In genomic region chr15:85913605-85914004, GRCm38 (mm10) we compare ENCODE assay signal across 8 mouse cellular contexts. TPM values are rescaled to one million over a fixed set of nuclear protein-coding genes. Genes with fewer than 3 reads are reported as not detected.
DNase-seq lines count a peak whose midpoint lies in the region; ATAC-seq and TF ChIP-seq lines count a peak whose summit lies in the region.

No protein-coding gene starts in this region.

- peak; percentile 99 for TF ChIP-seq CTCF in ES-Bruce4 (IDR thresholded peaks at IDR 0.05; ENCODE audit: low read depth, low read length)
- TF ChIP-seq CTCF in liver, embryonic 14.5 days (IDR thresholded peaks at IDR 0.05; ENCODE audit: low read depth), result peak; percentile 93

- no peak for TF ChIP-seq POLR2A in ES-Bruce4 (IDR thresholded peaks at IDR 0.05; ENCODE audit: insufficient read depth, low read length)

- H3K4me3 ChIP-seq in hindbrain, embryonic 11.5 days (ENCODE audit: low read depth, low read length), result no peak overlapping the region
- no peak overlapping the region for H3K4me3 ChIP-seq in hindbrain, embryonic 16.5 days (ENCODE audit: low read length)
- no peak overlapping the region for H3K4me3 ChIP-seq in ES-Bruce4 (ENCODE audit: low read depth, low read length)
- H3K4me3 ChIP-seq in liver, embryonic 14.5 days (ENCODE audit: insufficient read depth in 1 of 2, low read depth in 2 of 2, low read length in 2 of 2), result no peak overlapping the region

- no peaks in the 10 kb centered on the region for H3K4me1 ChIP-seq in hindbrain, embryonic 11.5 days (replicated peaks; ENCODE audit: control insufficient read depth, insufficient read depth, low read length)
- peaks cover 4% of the 10 kb centered on the region for H3K4me1 ChIP-seq in hindbrain, embryonic 16.5 days (ENCODE audit: control insufficient read depth, insufficient read depth, low read depth, low read length)
- H3K4me1 ChIP-seq in ES-Bruce4 (ENCODE audit: control insufficient read depth, insufficient read depth, low read length), result no peaks in the 10 kb centered on the region
- no peaks in the 10 kb centered on the region for H3K4me1 ChIP-seq in liver, embryonic 14.5 days (replicated peaks; ENCODE audit: control insufficient read depth in 2 of 2, insufficient read depth in 2 of 2, low read length in 1 of 2)

- no peak for TF ChIP-seq EP300 in ES-Bruce4 (IDR thresholded peaks at IDR 0.05; ENCODE audit: insufficient read depth, low read depth, low read length)
- no peak for TF ChIP-seq EP300 in liver, embryonic 14.5 days (IDR thresholded peaks at IDR 0.05; ENCODE audit: low read depth)

- H3K4me2 ChIP-seq in hindbrain, embryonic 11.5 days (replicated peaks; ENCODE audit: low read depth, low read length), result no peak overlapping the region
- H3K4me2 ChIP-seq in hindbrain, embryonic 16.5 days (ENCODE audit: low read length), result no peak overlapping the region
- no peak overlapping the region for H3K4me2 ChIP-seq in liver, embryonic 14.5 days (ENCODE audit: low read depth)

- ATAC-seq in hindbrain, embryonic 11.5 days (ENCODE audit: low FRiP score), result no peak
- no peak for ATAC-seq in hindbrain, embryonic 16.5 days
- no peak for ATAC-seq in liver, embryonic 14.5 days (ENCODE audit: insufficient read depth)

- no peak overlapping the region for H3K27ac ChIP-seq in hindbrain, embryonic 11.5 days (ENCODE audit: low read depth, low read length)
- no peak overlapping the region for H3K27ac ChIP-seq in hindbrain, embryonic 16.5 days (ENCODE audit: low read depth, low read length)
- no peak overlapping the region for H3K27ac ChIP-seq in ES-Bruce4 (ENCODE audit: insufficient read depth, low read length)
- H3K27ac ChIP-seq in liver, embryonic 14.5 days, result no peak overlapping the region

- H3K27me3 ChIP-seq in hindbrain, embryonic 11.5 days (ENCODE audit: control insufficient read depth, insufficient read depth, low read length), result no peaks in the 10 kb centered on the region
- no peaks in the 10 kb centered on the region for H3K27me3 ChIP-seq in hindbrain, embryonic 16.5 days (replicated peaks; ENCODE audit: control insufficient read depth, insufficient read depth, low read length)
- no peaks in the 10 kb centered on the region for H3K27me3 ChIP-seq in ES-Bruce4 (ENCODE audit: control insufficient read depth, insufficient read depth, low read length, poor library complexity, severe bottlenecking)
- H3K27me3 ChIP-seq in liver, embryonic 14.5 days (ENCODE audit: control insufficient read depth, insufficient read depth, low read length), result no peaks in the 10 kb centered on the region

- peaks cover 2% of the 10 kb centered on the region; the same call in 1 of the 2 replicates for H3K36me3 ChIP-seq in hindbrain, embryonic 11.5 days (ENCODE audit: control insufficient read depth, insufficient read depth, low read length)
- H3K36me3 ChIP-seq in hindbrain, embryonic 16.5 days (ENCODE audit: control insufficient read depth, insufficient read depth, low read length), result no peaks in the 10 kb centered on the region
- no peaks in the 10 kb centered on the region for H3K36me3 ChIP-seq in ES-Bruce4 (ENCODE audit: control insufficient read depth, insufficient read depth, low read length, poor library complexity, severe bottlenecking)
- H3K36me3 ChIP-seq in liver, embryonic 14.5 days (replicated peaks; ENCODE audit: control insufficient read depth, insufficient read depth, low read depth), result no peaks in the 10 kb centered on the region

- H3K9ac ChIP-seq in hindbrain, embryonic 11.5 days (ENCODE audit: low read depth, low read length), result no peak overlapping the region
- H3K9ac ChIP-seq in hindbrain, embryonic 16.5 days (ENCODE audit: low read depth, low read length), result no peak overlapping the region
- no peak overlapping the region for H3K9ac ChIP-seq in ES-Bruce4 (ENCODE audit: low read depth, poor library complexity, severe bottlenecking)
- H3K9ac ChIP-seq in liver, embryonic 14.5 days (replicated peaks), result no peak overlapping the region

- DNase-seq in hindbrain, embryonic 11.5 days (ENCODE audit: low spot score), result peak; percentile 89
- DNase-seq in 416B (ENCODE audit: low read depth), result peak; percentile 77
- peak; percentile 85 for DNase-seq in embryo, embryonic 10.5 days (ENCODE audit: low spot score)
- DNase-seq in liver, embryonic 14.5 days (ENCODE audit: low read depth in 3 of 3, low spot score in 3 of 3), result peak; percentile 20 to 36 (median 20)
- peak; percentile 53 to 78 for DNase-seq in spleen, postnatal 14 days (ENCODE audit: low spot score in 2 of 2)
- no peak for DNase-seq in urinary bladder, adult 18-20 months (ENCODE audit: low spot score in 2 of 2)

- 40% methylated on average over 2 of the region's 2 CpGs for WGBS in hindbrain, embryonic 11.5 days
- 36% methylated on average over 2 of the region's 2 CpGs for WGBS in hindbrain, embryonic 16.5 days
- 18% methylated on average over 2 of the region's 2 CpGs for WGBS in liver, embryonic 14.5 days (ENCODE audit: insufficient replicate concordance)

- no peaks in the 10 kb centered on the region; the same call in none of the 2 replicates for H3K9me3 ChIP-seq in hindbrain, embryonic 11.5 days (ENCODE audit: control insufficient read depth, low read length)
- no peaks in the 10 kb centered on the region for H3K9me3 ChIP-seq in hindbrain, embryonic 16.5 days (ENCODE audit: control insufficient read depth, low read length)
- H3K9me3 ChIP-seq in ES-Bruce4 (replicated peaks; ENCODE audit: control insufficient read depth, insufficient read depth, low read length, poor library complexity, severe bottlenecking), result no peaks in the 10 kb centered on the region
- no peaks in the 10 kb centered on the region for H3K9me3 ChIP-seq in liver, embryonic 14.5 days (ENCODE audit: control insufficient read depth, low read length)

RNA-seq across cellular contexts. Expression of gene Trmu, which starts 34.5 kb away (rescaled TPM):
- polyA plus RNA-seq in hindbrain, embryonic 11.5 days (2014; fragmentation: Nextera tagmentation; extraction: Ambion mirVana), result 30.4 and 34.6 TPM in 2 replicates
- polyA plus RNA-seq in hindbrain, embryonic 16.5 days (2015; fragmentation: Nextera tagmentation; extraction: Ambion mirVana), result 47.6 and 50.3 TPM in 2 replicates
- 9.1 and 10.0 TPM in 2 replicates for polyA plus RNA-seq in ES-Bruce4 (2011; ENCODE audit: insufficient read depth, insufficient read length, low read depth, missing spikeins)
- 9.5 and 15.2 TPM in 2 replicates for polyA plus RNA-seq in liver, embryonic 14.5 days (2012; rRNA removed)
- 10.9 and 12.7 TPM in 2 replicates for polyA plus RNA-seq in liver, embryonic 14.5 days (2014; fragmentation: Nextera tagmentation; extraction: Ambion mirVana)

RNA-seq across cellular contexts. Expression of gene Gtse1, which starts 54.1 kb away (rescaled TPM):
- polyA plus RNA-seq in hindbrain, embryonic 11.5 days (2014; fragmentation: Nextera tagmentation; extraction: Ambion mirVana), result 26.8 and 33.9 TPM in 2 replicates
- polyA plus RNA-seq in hindbrain, embryonic 16.5 days (2015; fragmentation: Nextera tagmentation; extraction: Ambion mirVana), result 6.2 and 8.3 TPM in 2 replicates
- 134 and 138 TPM in 2 replicates for polyA plus RNA-seq in ES-Bruce4 (2011; ENCODE audit: insufficient read depth, insufficient read length, low read depth, missing spikeins)
- 20.6 TPM in 2 replicates for polyA plus RNA-seq in liver, embryonic 14.5 days (2012; rRNA removed)
- polyA plus RNA-seq in liver, embryonic 14.5 days (2014; fragmentation: Nextera tagmentation; extraction: Ambion mirVana), result 21.1 and 22.9 TPM in 2 replicates

Comparison
In these comparisons a context has a peak if more than half of its experiments do, and no peak if none do; other contexts are left out.
1. DNase-seq: peak in hindbrain, embryonic 11.5 days (single experiment), 416B (single experiment), embryo, embryonic 10.5 days (single experiment), liver, embryonic 14.5 days (3 of 3) and spleen, postnatal 14 days (2 of 2); none in urinary bladder, adult 18-20 months (0 of 2).